Mouse (Mus musculus): ENCODE results near the gene Ggt7. TPM values are rescaled to one million over a fixed set of nuclear protein-coding genes. Genes with fewer than 3 reads are reported as not detected.

The Ggt7 gene
- polyA plus RNA-seq, 1 experiment from 2014 or later: 18.8 TPM

- Histone ChIP-seq H3K4me3 (ENCODE audit: low read depth, low read length) (no peak overlapping the region), H3K27me3 (replicated peaks; ENCODE audit: control insufficient read depth, insufficient read depth, low read length) (no peaks in the 10 kb centered on the region), H3K4me1 (ENCODE audit: control insufficient read depth, insufficient read depth, low read length) (no peaks in the 10 kb centered on the region), H3K27ac (ENCODE audit: low read depth, low read length) (no peak overlapping the region), H3K9ac (ENCODE audit: low read length) (no peak overlapping the region), H3K9me3 (replicated peaks; ENCODE audit: control insufficient read depth, low read length) (no peaks in the 10 kb centered on the region), H3K36me3 (ENCODE audit: control insufficient read depth, insufficient read depth, low read length) (peaks cover 7% of the 10 kb centered on the region; the same call in 1 of the 2 replicates), H3K4me2 (ENCODE audit: low read length) (no peak overlapping the region)
- WGBS: 53% methylated on average over 2 of the region's 2 CpGs
- DNase-seq (ENCODE audit: low spot score) (no peak), ATAC-seq (no peak)
Observed at GRCm38 (mm10) chr2:155443446-155443845, 74.6 kb downstream of the Ggt7 start.

DNA sequence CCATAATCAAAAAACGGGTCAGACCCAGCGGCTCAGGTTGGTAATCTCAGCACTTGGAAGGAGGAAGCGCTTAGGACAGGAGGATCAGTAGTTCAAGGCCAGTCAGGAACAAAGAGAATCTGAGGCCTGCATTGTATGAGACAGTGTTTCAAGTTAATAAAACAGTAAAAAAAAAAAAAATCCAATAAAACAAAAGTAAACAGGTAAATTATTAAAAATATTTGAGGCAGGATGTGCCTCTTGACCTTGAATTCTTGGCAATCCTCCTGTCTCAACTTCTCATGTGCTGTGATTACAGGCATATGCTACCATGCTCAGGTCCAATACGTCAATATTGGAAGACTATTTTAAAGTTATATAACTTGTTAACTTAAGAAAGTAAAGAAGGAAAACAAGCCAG, 75.1 kb downstream of the Ggt7 start:
- Histone ChIP-seq H3K4me3 (ENCODE audit: low read depth, low read length) (no peak overlapping the region), H3K27ac (ENCODE audit: low read depth, low read length) (no peak overlapping the region), H3K4me2 (ENCODE audit: low read length) (no peak overlapping the region), H3K9ac (ENCODE audit: low read length) (no peak overlapping the region), H3K4me1 (ENCODE audit: control insufficient read depth, insufficient read depth, low read length) (no peaks in the 10 kb centered on the region), H3K36me3 (ENCODE audit: control insufficient read depth, insufficient read depth, low read length) (peaks cover 7% of the 10 kb centered on the region; the same call in 1 of the 2 replicates), H3K27me3 (replicated peaks; ENCODE audit: control insufficient read depth, insufficient read depth, low read length) (no peaks in the 10 kb centered on the region), H3K9me3 (replicated peaks; ENCODE audit: control insufficient read depth, low read length) (no peaks in the 10 kb centered on the region)
- no peak for DNase-seq (ENCODE audit: low spot score)
- WGBS: 83% methylated on average over 4 of the region's 4 CpGs
- ATAC-seq: no peak

Other genes starting within 250 kb of the Ggt7 start
- 338 TPM in 2 replicates for gene Map1lc3a, start 241.9 kb downstream of the Ggt7 start, polyA plus RNA-seq (2014; fragmentation: Nextera tagmentation; extraction: Ambion mirVana)
- gene Pigu, start 160.8 kb downstream of the Ggt7 start, polyA plus RNA-seq (2014; fragmentation: Nextera tagmentation; extraction: Ambion mirVana): 63.6 and 70.8 TPM in 2 replicates
- gene Trp53inp2, start 137.2 kb downstream of the Ggt7 start, polyA plus RNA-seq (2014; fragmentation: Nextera tagmentation; extraction: Ambion mirVana): 57.7 and 72.6 TPM in 2 replicates
- 29.9 and 30.8 TPM in 2 replicates for gene Ncoa6, start 44.3 kb downstream of the Ggt7 start, polyA plus RNA-seq (2014; fragmentation: Nextera tagmentation; extraction: Ambion mirVana)
- gene Acss2, start 289 bp downstream of the Ggt7 start, polyA plus RNA-seq (2014; fragmentation: Nextera tagmentation; extraction: Ambion mirVana): 17.5 TPM in 2 replicates
- 14.6 and 17.0 TPM in 2 replicates for gene Gss, start 74.6 kb upstream of the Ggt7 start, polyA plus RNA-seq (2014; fragmentation: Nextera tagmentation; extraction: Ambion mirVana)
- gene Myh7b, start 93.0 kb upstream of the Ggt7 start, polyA plus RNA-seq (2014; fragmentation: Nextera tagmentation; extraction: Ambion mirVana): 0.08 and 0.35 TPM in 2 replicates
- gene Trpc4ap, start 174.1 kb upstream of the Ggt7 start, polyA plus RNA-seq (2014; fragmentation: Nextera tagmentation; extraction: Ambion mirVana): 153 and 181 TPM in 2 replicates
- gene Edem2, start 211.2 kb upstream of the Ggt7 start, polyA plus RNA-seq (2014; fragmentation: Nextera tagmentation; extraction: Ambion mirVana): 39.9 TPM in 2 replicates
- not detected in 2 replicates for gene Gm17581, start 217.6 kb upstream of the Ggt7 start, polyA plus RNA-seq (2014; fragmentation: Nextera tagmentation; extraction: Ambion mirVana)
- 2.2 and 4.3 TPM in 2 replicates for gene Procr, start 232.9 kb upstream of the Ggt7 start, polyA plus RNA-seq (2014; fragmentation: Nextera tagmentation; extraction: Ambion mirVana)